Mouse (Mus musculus) CH12.LX (cell line): Measurements from ENCODE around the gene Chrna1. TPM values are rescaled to one million over a fixed set of nuclear protein-coding genes. Genes with fewer than 3 reads are reported as not detected.

Experiments used
- DNase-seq: peaks from one replicate; pipeline ENCODE4 v3.0.0-alpha.2; 2013; ENCODE audit errors: extremely low read depth
- H3K27ac ChIP-seq: 2 replicates; pipeline ENCODE4 v1.5.1; 2012; ENCODE audit warnings: low read depth, mild to moderate bottlenecking, control low read depth, moderate library complexity; ENCODE audit not compliant: insufficient read depth
- H3K27me3 ChIP-seq: replicated peaks from 2 replicates; pipeline ENCODE3; 2012; ENCODE audit warnings: inconsistent platforms
- H3K36me3 ChIP-seq, 2 experiments: replicated peaks in 1 of 2; 2 replicates each; pipeline versions ENCODE3 to v1.6.1; 2012; ENCODE audit warnings: inconsistent platforms in 1 of 2, low read length in 1 of 2, mild to moderate bottlenecking in 1 of 2, mixed read lengths in 1 of 2, moderate library complexity in 1 of 2; ENCODE audit not compliant: control insufficient read depth in 1 of 2, insufficient read depth in 1 of 2
- H3K4me1 ChIP-seq, 2 experiments: 2 replicates each; pipeline ENCODE4 v1.6.1; 2012; ENCODE audit warnings: inconsistent platforms in 1 of 2, moderate library complexity in 1 of 2; ENCODE audit not compliant: insufficient read depth in 2 of 2, control insufficient read depth in 1 of 2
- H3K4me2 ChIP-seq: 2 replicates; pipeline ENCODE4 v1.6.1; 2012; ENCODE audit warnings: low read depth, mild to moderate bottlenecking, control low read depth; ENCODE audit not compliant: poor library complexity, insufficient read depth, severe bottlenecking
- H3K4me3 ChIP-seq, 3 experiments: fragments of 150-350 bp in 1 of 3; sonication (generic) in 1 of 3; replicated peaks in 1 of 3; 2 replicates each; pipeline versions ENCODE3 to v1.5.1; 2011 to 2012; ENCODE audit warnings: low read depth in 2 of 3, low read length in 2 of 3, mild to moderate bottlenecking in 2 of 3, moderate library complexity in 2 of 3, control low read depth in 1 of 3, improper control_type of control experiment in 1 of 3, inconsistent platforms in 1 of 3, mixed read lengths in 1 of 3; ENCODE audit not compliant: poor library complexity in 1 of 3
- H3K79me2 ChIP-seq: replicated peaks from 2 replicates; pipeline ENCODE4 v1.6.1; 2012; ENCODE audit warnings: mild to moderate bottlenecking, moderate library complexity; ENCODE audit not compliant: control insufficient read depth, poor library complexity, insufficient read depth, severe bottlenecking; ENCODE audit errors: extremely low read depth
- H3K9ac ChIP-seq: 2 replicates; pipeline ENCODE4 v1.6.1; 2012; ENCODE audit warnings: low read depth, mild to moderate bottlenecking, control low read depth, moderate library complexity; ENCODE audit not compliant: insufficient read depth
- H3K9me3 ChIP-seq: replicated peaks from 2 replicates; pipeline ENCODE3; 2012; ENCODE audit warnings: low read length, inconsistent platforms, mixed read lengths
- BHLHE40 ChIP-seq: IDR thresholded peaks from 2 replicates; pipeline ENCODE4 v1.6.1; 2011; ENCODE audit warnings: mild to moderate bottlenecking, low read depth, low read length, improper control_type of control experiment
- CHD2 ChIP-seq: IDR thresholded peaks from 2 replicates; pipeline ENCODE4 v1.6.1; 2011; ENCODE audit warnings: low read length, improper control_type of control experiment
- CTCF ChIP-seq, 2 experiments: IDR thresholded peaks in 1 of 2; conservative IDR thresholded peaks in 1 of 2; 2 replicates each; pipeline ENCODE4 v1.5.1; 2011 to 2012; ENCODE audit warnings: low read depth in 2 of 2, low read length in 2 of 2, improper control_type of control experiment in 1 of 2, inconsistent platforms in 1 of 2, mild to moderate bottlenecking in 1 of 2, moderate library complexity in 1 of 2
- E2F4 ChIP-seq: IDR thresholded peaks from 2 replicates; pipeline ENCODE4 v1.6.1; 2011; ENCODE audit warnings: low read depth, low read length, improper control_type of control experiment; ENCODE audit not compliant: insufficient replicate concordance
- ELF1 ChIP-seq: IDR thresholded peaks from 2 replicates; pipeline ENCODE4 v1.6.1; 2014; ENCODE audit warnings: low read depth, mild to moderate bottlenecking, inconsistent platforms, low read length, improper control_type of control experiment
- EP300 ChIP-seq: IDR thresholded peaks from 2 replicates; pipeline ENCODE4 v1.6.1; 2011; ENCODE audit warnings: low read length, improper control_type of control experiment
- ETS1 ChIP-seq: conservative IDR thresholded peaks from 2 replicates; pipeline ENCODE4 v1.6.1; 2012; ENCODE audit warnings: low read depth, mild to moderate bottlenecking, inconsistent platforms, low read length, improper control_type of control experiment, moderate library complexity
- GABPA ChIP-seq: IDR thresholded peaks from 2 replicates; pipeline ENCODE4 v1.6.1; 2012; ENCODE audit warnings: low read depth, low read length, improper control_type of control experiment, inconsistent platforms; ENCODE audit not compliant: insufficient replicate concordance
- HCFC1 ChIP-seq: IDR thresholded peaks from 2 replicates; pipeline ENCODE4 v1.6.1; 2012; ENCODE audit warnings: low read depth, mild to moderate bottlenecking, inconsistent platforms, low read length, improper control_type of control experiment
- IRF4 ChIP-seq: IDR thresholded peaks from 2 replicates; pipeline ENCODE4 v1.6.1; 2014; ENCODE audit warnings: low read depth, mild to moderate bottlenecking, inconsistent platforms, low read length, improper control_type of control experiment
- KAT2A ChIP-seq: IDR thresholded peaks from 2 replicates; pipeline ENCODE4 v1.6.1; 2012; ENCODE audit warnings: low read length, improper control_type of control experiment, inconsistent platforms; ENCODE audit not compliant: insufficient replicate concordance
- MAX ChIP-seq: IDR thresholded peaks from 2 replicates; pipeline ENCODE4 v1.6.1; 2011; ENCODE audit warnings: low read length, improper control_type of control experiment
- MAZ ChIP-seq: IDR thresholded peaks from 2 replicates; pipeline ENCODE4 v1.6.1; 2012; ENCODE audit warnings: low read depth, mild to moderate bottlenecking, inconsistent platforms, low read length, improper control_type of control experiment, moderate library complexity
- MXI1 ChIP-seq: IDR thresholded peaks from 2 replicates; pipeline ENCODE4 v1.6.1; 2011; ENCODE audit warnings: mild to moderate bottlenecking, low read depth, low read length, improper control_type of control experiment
- MYC ChIP-seq: IDR thresholded peaks from 2 replicates; pipeline ENCODE4 v1.6.1; 2011; ENCODE audit warnings: low read depth, mild to moderate bottlenecking, improper control_type of control experiment, low read length
- NELFE ChIP-seq: IDR thresholded peaks from 2 replicates; pipeline ENCODE4 v1.6.1; 2011; ENCODE audit warnings: low read depth, low read length, improper control_type of control experiment
- POLR2A ChIP-seq: IDR thresholded peaks from 2 replicates; pipeline ENCODE4 v1.6.1; 2011; ENCODE audit warnings: low read depth, mild to moderate bottlenecking, improper control_type of control experiment, low read length
- RAD21 ChIP-seq: IDR thresholded peaks from 2 replicates; pipeline ENCODE4 v1.6.1; 2011; ENCODE audit warnings: low read depth, mild to moderate bottlenecking, low read length, improper control_type of control experiment, moderate library complexity
- RCOR1 ChIP-seq: conservative IDR thresholded peaks from 2 replicates; pipeline ENCODE4 v1.6.1; 2012; ENCODE audit warnings: low read depth, mild to moderate bottlenecking, inconsistent platforms, low read length, improper control_type of control experiment
- SIN3A ChIP-seq: IDR thresholded peaks from 2 replicates; pipeline ENCODE4 v1.6.1; 2012; ENCODE audit warnings: low read length, improper control_type of control experiment, inconsistent platforms
- SMC3 ChIP-seq: IDR thresholded peaks from 2 replicates; pipeline ENCODE4 v1.6.1; 2011; ENCODE audit warnings: low read depth, low read length, improper control_type of control experiment
- TBP ChIP-seq: conservative IDR thresholded peaks from 2 replicates; pipeline ENCODE4 v1.6.1; 2011; ENCODE audit warnings: low read depth, low read length, improper control_type of control experiment
- TCF12 ChIP-seq: IDR thresholded peaks from 2 replicates; pipeline ENCODE4 v1.6.1; 2014; ENCODE audit warnings: low read depth, mild to moderate bottlenecking, inconsistent platforms, low read length, improper control_type of control experiment
- USF1 ChIP-seq: IDR thresholded peaks from 2 replicates; pipeline ENCODE4 v1.6.1; 2014; ENCODE audit warnings: low read depth, mild to moderate bottlenecking, inconsistent platforms, low read length, improper control_type of control experiment
- ZC3H11A ChIP-seq: IDR thresholded peaks from 2 replicates; pipeline ENCODE4 v1.6.1; 2012; ENCODE audit warnings: low read depth, mild to moderate bottlenecking, inconsistent platforms, low read length, improper control_type of control experiment
- ZKSCAN1 ChIP-seq: IDR thresholded peaks from 2 replicates; pipeline ENCODE4 v1.6.1; 2012; ENCODE audit warnings: low read depth, inconsistent platforms, low read length, improper control_type of control experiment, borderline replicate concordance
- ZNF384 ChIP-seq: IDR thresholded peaks from 2 replicates; pipeline ENCODE4 v1.6.1; 2012; ENCODE audit warnings: low read depth, low read length, improper control_type of control experiment, inconsistent platforms
- dilution Hi-C: fragments of 300-500 bp; cut with MboI; formaldehyde crosslinking; loops from 2 replicates; pipeline ENCODE4 v1.14.3; 2020; ENCODE audit warnings: low sequenced_read_pairs; ENCODE audit not compliant: extremely low pct_unique_long_range_greater_than_20kb, extremely low pct_ligation_motif_present
- in situ Hi-C: fragments of 300-500 bp; cut with MboI; formaldehyde crosslinking; loops from 3 replicates; pipeline ENCODE4 v1.14.3; 2019; ENCODE audit warnings: low sequenced_read_pairs, low pct_ligation_motif_present, low pct_unique_long_range_greater_than_20kb, mixed read lengths
- polyA plus RNA-seq: library from polyadenylated mRNA; unstranded; fragments of >175 nt; gene quantifications from 2 replicates; pipeline ENCODE4 v1.2.1, GENCODE M21; 2012; ENCODE audit warnings: low read depth; ENCODE audit not compliant: insufficient read length
- total RNA-seq, 2 experiments: library from RNA; depleted of rRNA; stranded (reverse); fragments of 300-350 nt in 1 of 2; fragments of >200 nt in 1 of 2; gene quantifications; 2 replicates each; pipeline ENCODE4 v1.2.3; 2012 to 2014

Gene Chrna1
- total and polyA plus RNA-seq, 3 experiments: not detected

- in situ Hi-C loops: no loop called here
- Histone ChIP-seq H3K27me3 (no peaks in the 10 kb centered on the region), H3K9ac (no peak overlapping the region), H3K4me2 (no peak overlapping the region), H3K4me3 (no peak overlapping the region), H3K79me2 (no peaks in the 10 kb centered on the region)
- DNase-seq: no peak
- no peak for TF ChIP-seq ZC3H11A
- no peak for TF ChIP-seq SIN3A
- no peak for TF ChIP-seq RAD21
- TF ChIP-seq ELF1: no peak
- TF ChIP-seq MAZ: no peak
- TF ChIP-seq NELFE: no peak
- no peak for TF ChIP-seq CHD2
- TF ChIP-seq, all 38 proteins: peak for 0
- dilution Hi-C loops: no loop called here
- H3K27ac ChIP-seq: no peak overlapping the region
- no peaks in the 10 kb centered on the region for H3K9me3 ChIP-seq
- no peaks in the 10 kb centered on the region for H3K36me3 ChIP-seq
- peaks cover 15 to 25% of the 10 kb centered on the region in 2 experiments for H3K4me1 ChIP-seq
Observed at GRCm38 (mm10) chr2:73545556-73545955, 34.6 kb downstream of the Chrna1 start.

GRCm38 (mm10) chr2:73540450-73541162 lies 39.5 kb downstream of the Chrna1 start:
- Histone ChIP-seq H3K9me3 (no peaks in the 10 kb centered on the region), H3K4me2 (peak overlapping the region; percentile 96), H3K36me3 (no peaks in the 10 kb centered on the region), H3K79me2 (no peaks in the 10 kb centered on the region), H3K9ac (peak overlapping the region; percentile 91), H3K4me3 (peak overlapping the region; percentile 33 to 52 (median 50)), H3K27ac (peak overlapping the region; percentile 33; the same call in 1 of the 2 replicates), H3K27me3 (no peaks in the 10 kb centered on the region), H3K4me1 (peaks cover 7 to 17% of the 10 kb centered on the region in 2 experiments; a peak in 3 of 4 replicates)
- TF ChIP-seq HCFC1: peak; percentile 11; the same call in 1 of the 2 replicates
- TF ChIP-seq MXI1: no peak; the same call in 1 of the 2 replicates
- 0 out of 2 replicates have a peak, but pooled peaks have one; percentile 21 for TF ChIP-seq TBP
- TF ChIP-seq RCOR1: no peak
- TF ChIP-seq ZKSCAN1: no peak
- peak; percentile 58 for TF ChIP-seq POLR2A
- TF ChIP-seq E2F4: peak; percentile 38; the same call in 1 of the 2 replicates
- TF ChIP-seq ZNF384: no peak
- no peak for TF ChIP-seq SMC3
- no peak for TF ChIP-seq GABPA
- 0 out of 2 replicates have a peak, but pooled peaks have one; percentile 27 for TF ChIP-seq EP300
- peak; percentile 46; the same call in 1 of the 2 replicates for TF ChIP-seq TCF12
- peak; percentile 77 for TF ChIP-seq CHD2
- peak; percentile 33; the same call in 1 of the 2 replicates for TF ChIP-seq NELFE
- TF ChIP-seq ELF1: peak; percentile 77
- no peak for TF ChIP-seq ZC3H11A
- peak; percentile 89 for TF ChIP-seq MAX
- no peak for TF ChIP-seq USF1
- TF ChIP-seq CTCF (conservative IDR thresholded peaks at IDR 0.05 in 1 of 2, IDR thresholded peaks at IDR 0.05 in 1 of 2; ENCODE audit: low read depth in 2 of 2, low read length in 2 of 2): no peak
- TF ChIP-seq BHLHE40: peak; percentile 66
- peak; percentile 40 for TF ChIP-seq IRF4
- TF ChIP-seq MYC: peak; percentile 34; the same call in 1 of the 2 replicates
- peak; percentile 46; the same call in 1 of the 2 replicates for TF ChIP-seq ETS1
- no peak for TF ChIP-seq KAT2A
- peak; percentile 80 for DNase-seq
- in situ Hi-C loops: no loop called here
- dilution Hi-C loops: no loop called here
